ENCODE assay signal across 1 mouse cellular context in genomic region chr17:27081868-27082267, GRCm38 (mm10).
TF ChIP-seq lines count a peak whose summit lies in the region.

No protein-coding gene starts in this region.

TF ChIP-seq in MEL, 35 proteins besides CTCF, POLR2A, EP300 and RAD21 (continued from another document):
- no peak for TF ChIP-seq SMC3 (IDR thresholded peaks at IDR 0.05; ENCODE audit: low read depth, low read length)
